Mouse (Mus musculus) urinary bladder, postnatal 14 days (tissue): ENCODE measurements around the gene Lamtor5.

ENCODE experiments used
- DNase-seq: peaks from one replicate; pipeline ENCODE4 v3.0.0; 2021; ENCODE audit warnings: low spot score

Gene Lamtor5

DNA sequence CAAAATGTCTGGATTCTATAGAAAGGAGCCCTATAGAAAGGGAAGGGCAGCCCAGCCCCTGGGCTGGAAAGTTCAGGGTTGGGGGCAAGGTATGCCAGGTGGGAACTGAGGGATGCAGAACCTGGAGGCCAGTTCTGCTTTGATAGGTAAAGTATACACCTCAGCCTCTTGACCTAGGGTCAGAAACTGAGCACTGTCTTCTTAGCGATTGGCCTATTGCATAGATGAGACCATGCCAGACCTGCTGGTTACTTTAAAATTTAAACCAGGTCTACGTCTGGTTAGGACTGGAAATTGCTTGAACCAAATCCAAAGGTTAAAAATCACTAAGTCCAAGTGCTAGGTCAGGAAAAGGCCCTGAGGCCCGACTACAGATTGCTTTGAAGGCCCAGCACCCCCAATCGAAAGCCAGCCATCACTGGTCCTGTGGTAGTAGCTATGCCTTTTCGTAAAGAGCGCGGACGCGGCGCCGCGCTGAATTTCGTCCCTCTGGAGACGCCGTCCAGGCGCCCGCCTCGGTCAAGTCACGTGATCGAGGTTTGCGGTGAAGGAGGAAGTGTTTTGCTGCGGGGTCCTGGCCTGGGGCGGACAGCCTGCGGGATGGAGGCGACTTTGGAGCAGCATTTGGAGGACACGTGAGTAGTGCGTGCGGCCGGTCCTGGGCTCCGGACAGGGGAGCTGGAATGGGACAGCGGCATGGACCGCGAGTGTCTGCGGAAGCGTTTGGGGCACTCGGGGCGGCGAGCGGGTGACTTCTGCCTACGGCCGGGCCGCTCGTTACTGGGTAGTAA is at the start of gene Lamtor5:
Lamtor5 (plus strand) TSS at position 380 of the 791 bp plus-strand sequence.
- peak; percentile 89 for DNase-seq

- DNase-seq: no peak
These were observed 49.4 kb upstream of the Lamtor5 start for GRCm38 (mm10) chr3:107229221-107229620.

GRCm38 (mm10) chr3:107229822-107230221 is 48.8 kb upstream of the Lamtor5 start:
- DNase-seq: peak; percentile 29

- no peak for DNase-seq
These were observed 48.1 kb upstream of the Lamtor5 start, which contains the start of gene A630076J17Rik for GRCm38 (mm10) chr3:107230527-107230926. A630076J17Rik (plus strand) TSS chr3:107230614.

- DNase-seq: no peak
These were observed 47.5 kb upstream of the Lamtor5 start for GRCm38 (mm10) chr3:107231202-107231601.

DNA sequence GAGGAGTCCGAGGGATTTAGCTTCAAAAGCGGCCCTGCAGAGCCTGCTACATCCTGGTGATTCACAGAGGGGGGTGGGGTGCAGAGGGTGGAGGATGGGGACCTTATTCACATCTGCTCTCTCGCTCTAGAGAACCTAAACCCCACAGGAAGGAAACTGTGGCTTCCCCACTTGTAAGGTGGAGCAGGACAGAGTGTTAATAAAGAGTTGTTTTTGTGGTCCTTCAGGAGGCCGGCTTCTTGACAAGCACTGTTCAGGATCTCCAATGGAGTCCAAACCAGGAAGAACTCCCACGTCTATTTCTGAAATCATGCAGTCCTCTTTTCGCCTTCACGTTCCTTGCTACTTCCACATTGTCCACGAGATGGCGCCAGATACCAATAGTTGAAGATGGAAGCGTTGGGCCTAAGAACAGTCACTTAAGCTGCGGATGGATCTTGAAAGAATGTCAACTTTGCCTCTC is 45.3 kb upstream of the Lamtor5 start:
- DNase-seq: peak; percentile 82

GRCm38 (mm10) chr3:107233945-107234344 is 44.7 kb upstream of the Lamtor5 start:
- DNase-seq: no peak

- no peak for DNase-seq
These were observed 40.6 kb upstream of the Lamtor5 start for GRCm38 (mm10) chr3:107238051-107238450.

DNA sequence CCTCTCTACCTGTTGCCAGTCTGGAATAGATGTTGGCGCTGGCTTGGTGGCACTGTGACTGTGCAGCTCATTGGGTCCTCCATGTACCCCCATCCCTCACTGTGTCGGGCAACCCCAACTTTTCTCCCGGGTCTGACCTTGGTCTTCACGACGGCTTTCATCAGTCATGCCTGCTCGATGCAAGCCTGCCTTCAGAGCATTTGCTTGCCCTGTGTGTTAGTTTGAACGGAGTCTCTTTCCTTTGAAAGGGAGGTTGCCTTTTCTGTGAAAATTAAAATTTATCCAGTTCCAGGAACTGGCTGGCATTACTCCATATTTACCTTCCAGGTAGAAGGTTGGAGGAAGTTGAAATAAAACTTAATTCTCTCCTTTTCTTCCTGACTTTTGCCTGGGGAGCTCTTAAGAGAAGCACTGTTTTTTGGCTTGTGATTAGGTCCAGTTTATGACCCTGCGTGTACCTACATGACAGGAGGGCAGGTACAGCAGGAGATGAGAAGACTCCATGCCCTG is 40.1 kb upstream of the Lamtor5 start:
- no peak for DNase-seq

- DNase-seq: no peak
These were observed 39.1 kb upstream of the Lamtor5 start, which contains the start of gene Prok1 for GRCm38 (mm10) chr3:107239607-107240006. Prok1 (minus strand) TSS chr3:107239707.

- no peak for DNase-seq
These were observed 37.1 kb upstream of the Lamtor5 start for GRCm38 (mm10) chr3:107241389-107242094.

GRCm38 (mm10) chr3:107246876-107247275 is 31.8 kb upstream of the Lamtor5 start:
- DNase-seq: no peak

DNA sequence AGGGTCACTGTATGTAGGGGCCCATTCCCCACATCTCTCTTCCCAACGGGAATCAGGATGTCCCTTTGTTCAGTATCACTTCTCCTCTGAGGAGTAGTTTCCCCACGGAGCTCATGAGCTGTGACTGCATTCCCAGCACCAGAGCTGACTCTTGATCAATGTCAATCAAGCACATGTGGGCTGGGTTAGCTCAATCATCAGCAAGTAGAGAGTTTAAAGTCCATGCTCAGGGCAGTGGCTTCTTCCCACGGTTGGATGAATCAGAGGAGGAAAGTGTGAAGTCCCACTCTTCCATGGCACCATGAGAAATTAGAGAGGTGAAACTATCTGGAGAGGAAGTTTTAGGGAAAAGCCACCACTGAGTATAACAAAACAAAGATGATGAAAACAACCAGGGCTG is 29.6 kb upstream of the Lamtor5 start:
- no peak for DNase-seq

GRCm38 (mm10) chr3:107250320-107250719 is 28.3 kb upstream of the Lamtor5 start:
- no peak for DNase-seq

DNA sequence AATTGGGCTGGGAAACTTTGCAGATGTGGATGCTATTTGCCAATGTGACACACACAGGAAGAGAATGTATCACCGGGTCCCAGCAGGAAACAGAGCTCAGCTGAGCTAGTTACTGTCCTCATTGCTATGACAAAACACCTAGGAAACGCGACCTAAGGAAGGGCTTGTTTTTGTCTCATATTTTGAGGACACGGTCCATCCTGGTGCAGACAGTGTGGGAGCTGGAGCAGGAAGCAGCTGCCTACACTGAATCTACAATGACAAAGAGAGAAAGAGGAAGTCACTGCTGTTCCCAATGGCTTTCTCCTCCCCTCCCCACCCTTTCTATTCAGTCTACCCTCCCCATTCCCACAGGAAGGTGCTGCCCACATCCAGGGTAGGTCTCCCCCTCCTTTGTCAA is 26.6 kb upstream of the Lamtor5 start:
- DNase-seq: no peak

GRCm38 (mm10) chr3:107253925-107254324 is 24.7 kb upstream of the Lamtor5 start:
- DNase-seq: no peak

DNA sequence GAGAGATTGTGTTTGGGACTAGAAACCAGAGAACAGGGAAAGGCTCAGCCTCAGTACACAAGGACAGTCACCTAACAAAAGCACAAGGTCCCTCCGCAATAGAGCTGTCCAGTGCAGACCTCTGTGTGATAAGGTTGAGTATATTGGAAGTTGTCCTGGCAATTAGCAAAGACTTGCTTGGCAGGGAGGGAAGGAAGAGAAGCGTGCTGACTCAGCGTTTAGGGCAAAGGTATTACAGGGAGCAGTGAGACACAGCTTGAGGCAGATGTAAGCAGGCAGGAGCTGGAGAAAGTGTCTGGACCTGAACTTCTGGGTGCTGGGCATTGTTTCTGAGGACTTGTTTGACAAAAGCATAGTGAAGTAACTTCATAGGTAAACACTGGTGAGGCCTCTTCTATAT is 22.7 kb upstream of the Lamtor5 start:
- no peak for DNase-seq

GRCm38 (mm10) chr3:107256724-107257123 is 21.9 kb upstream of the Lamtor5 start:
- DNase-seq: no peak

GRCm38 (mm10) chr3:107257924-107258323 is 20.7 kb upstream of the Lamtor5 start:
- DNase-seq: no peak

GRCm38 (mm10) chr3:107260956-107261850 is 17.5 kb upstream of the Lamtor5 start:
- DNase-seq: peak; percentile 10

- DNase-seq: no peak
These were observed 16.9 kb upstream of the Lamtor5 start for GRCm38 (mm10) chr3:107261851-107262165.

GRCm38 (mm10) chr3:107266814-107267345 is 11.8 kb upstream of the Lamtor5 start:
- no peak for DNase-seq
